Mouse (Mus musculus) forebrain, embryonic 10.5 days (tissue): ENCODE data around the gene Crtc3. TPM values are rescaled to one million over a fixed set of nuclear protein-coding genes. Genes with fewer than 3 reads are reported as not detected.

Experiments used
- DNase-seq: peaks from one replicate; pipeline ENCODE4 v3.0.0-alpha.2; 2017; ENCODE audit warnings: low spot score; ENCODE audit errors: extremely low spot score
- H3K27ac ChIP-seq: fragments of 300-500 bp; sonication (generic); 2 replicates; pipeline ENCODE4 v1.5.1; 2016; ENCODE audit warnings: mild to moderate bottlenecking
- H3K27me3 ChIP-seq: fragments of 300-500 bp; sonication (generic); 2 replicates; pipeline ENCODE4 v1.6.1; 2016; ENCODE audit warnings: mild to moderate bottlenecking; ENCODE audit not compliant: poor library complexity, severe bottlenecking
- H3K36me3 ChIP-seq: fragments of 300-500 bp; sonication (generic); replicated peaks from 2 replicates; pipeline ENCODE4 v1.6.1; 2016; ENCODE audit warnings: mild to moderate bottlenecking, moderate library complexity
- H3K4me1 ChIP-seq: fragments of 300-500 bp; sonication (generic); 2 replicates; pipeline ENCODE4 v1.6.1; 2016
- H3K4me3 ChIP-seq: fragments of 300-500 bp; sonication (generic); 2 replicates; pipeline ENCODE4 v1.5.1; 2016; ENCODE audit warnings: mild to moderate bottlenecking, moderate library complexity
- H3K9me3 ChIP-seq: fragments of 300-500 bp; sonication (generic); 2 replicates; pipeline ENCODE4 v1.6.1; 2016; ENCODE audit warnings: mild to moderate bottlenecking, moderate library complexity
- WGBS: fragments of 180-500 bp; shearing (Covaris S2); methylation state at CpG from one replicate; pipeline ENCODE4 v1.1.7; 2016; 5-methylcytosine and 5-hydroxymethylcytosine counted together
- polyA plus RNA-seq: library from polyadenylated mRNA; unstranded; fragments of >200 nt; fragmentation: Nextera tagmentation; extraction: Ambion mirVana; gene quantifications from 2 replicates; pipeline ENCODE4 v1.2.1, GENCODE M21; 2016

Crtc3 gene
- polyA plus RNA-seq, 1 experiment from 2014 or later, result 9.3 TPM

GRCm38 (mm10) chr7:80702510-80702909 lies 13.8 kb upstream of the Crtc3 start:
- H3K27me3 ChIP-seq, result no peaks in the 10 kb centered on the region
- DNase-seq, result no peak
- whole genome bisulfite sequencing, result 71% methylated on average over 6 of the region's 6 CpGs
- H3K9me3 ChIP-seq, result no peaks in the 10 kb centered on the region
- no peaks in the 10 kb centered on the region for H3K36me3 ChIP-seq
- H3K27ac ChIP-seq, result no peak overlapping the region
- H3K4me3 ChIP-seq, result no peak overlapping the region
- no peaks in the 10 kb centered on the region for H3K4me1 ChIP-seq

DNA sequence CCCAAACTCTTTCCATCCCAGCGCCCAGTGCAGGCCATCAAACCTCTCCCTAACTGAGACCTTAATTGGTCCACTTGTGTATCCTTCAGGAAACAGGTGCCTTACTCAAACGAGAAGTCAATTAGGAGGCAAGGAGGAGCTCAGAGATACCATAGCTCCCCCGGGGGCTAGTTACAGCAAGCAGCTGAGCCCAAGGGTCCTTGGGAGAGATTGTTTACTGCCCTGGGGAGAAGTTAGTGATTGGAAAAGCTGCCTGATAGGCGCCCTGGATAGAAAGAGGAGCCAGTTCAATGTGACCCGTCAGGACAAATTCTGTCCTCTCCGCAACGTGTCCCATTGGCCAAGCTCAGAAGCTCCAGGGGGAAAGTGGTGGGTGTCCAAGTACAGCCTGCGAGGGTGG lies 11.0 kb upstream of the Crtc3 start:
- H3K27me3 ChIP-seq, result no peaks in the 10 kb centered on the region
- H3K4me3 ChIP-seq, result no peak overlapping the region
- no peaks in the 10 kb centered on the region for H3K36me3 ChIP-seq
- H3K9me3 ChIP-seq, result no peaks in the 10 kb centered on the region
- DNase-seq, result no peak
- 70% methylated on average over 8 of the region's 8 CpGs for WGBS
- H3K4me1 ChIP-seq, result no peaks in the 10 kb centered on the region
- H3K27ac ChIP-seq, result no peak overlapping the region

DNA sequence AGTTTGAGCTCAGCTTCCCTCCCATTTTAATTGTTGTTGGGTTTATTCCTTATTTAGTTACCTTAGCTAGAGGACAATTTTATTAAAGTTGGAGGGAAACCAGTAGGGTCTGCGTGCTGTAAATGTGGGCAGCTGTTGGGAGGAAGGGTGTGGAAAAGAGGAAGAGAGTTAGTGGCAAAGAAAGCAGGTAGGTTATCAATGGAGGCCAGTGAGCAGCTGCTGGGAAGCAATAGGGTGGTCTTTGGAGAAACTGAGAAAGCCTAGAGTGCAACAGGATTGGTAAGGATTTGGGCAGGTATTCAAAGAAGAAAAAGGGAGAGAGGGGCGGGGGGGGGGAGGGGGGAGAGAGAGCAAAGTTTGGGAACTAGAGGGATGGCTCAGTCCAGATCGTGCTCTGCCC lies 10.3 kb upstream of the Crtc3 start:
- no peaks in the 10 kb centered on the region for H3K27me3 ChIP-seq
- H3K27ac ChIP-seq, result no peak overlapping the region
- H3K4me1 ChIP-seq, result no peaks in the 10 kb centered on the region
- no peak for DNase-seq
- no peaks in the 10 kb centered on the region for H3K36me3 ChIP-seq
- WGBS, result 90% methylated on average over 1 of the region's 3 CpGs
- H3K4me3 ChIP-seq, result no peak overlapping the region
- H3K9me3 ChIP-seq, result no peaks in the 10 kb centered on the region

DNA sequence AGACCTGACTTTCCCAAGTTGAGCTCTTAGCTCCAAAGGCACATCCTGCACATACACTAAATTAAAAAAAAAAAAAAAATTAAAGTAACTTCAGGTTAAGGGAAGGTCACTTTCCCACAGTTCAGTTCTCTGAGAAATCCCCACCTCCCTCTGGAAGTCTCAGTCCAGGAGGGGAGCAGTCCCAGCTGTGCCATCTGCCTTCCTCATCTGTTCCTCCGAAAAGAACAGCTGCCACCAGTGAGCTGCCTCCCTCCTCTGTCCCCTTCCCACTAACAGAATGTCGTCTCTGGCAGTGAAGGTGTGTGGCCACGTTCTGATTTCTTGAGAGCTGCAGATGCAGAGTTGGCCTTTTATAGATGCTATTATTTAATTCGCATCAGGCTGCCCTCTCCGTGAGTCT lies 9.2 kb upstream of the Crtc3 start:
- 89% methylated on average over 5 of the region's 5 CpGs for WGBS
- Histone ChIP-seq H3K9me3 (no peaks in the 10 kb centered on the region), H3K4me1 (no peaks in the 10 kb centered on the region), H3K27me3 (no peaks in the 10 kb centered on the region), H3K27ac (no peak overlapping the region), H3K36me3 (no peaks in the 10 kb centered on the region), H3K4me3 (no peak overlapping the region)
- DNase-seq, result no peak

DNA sequence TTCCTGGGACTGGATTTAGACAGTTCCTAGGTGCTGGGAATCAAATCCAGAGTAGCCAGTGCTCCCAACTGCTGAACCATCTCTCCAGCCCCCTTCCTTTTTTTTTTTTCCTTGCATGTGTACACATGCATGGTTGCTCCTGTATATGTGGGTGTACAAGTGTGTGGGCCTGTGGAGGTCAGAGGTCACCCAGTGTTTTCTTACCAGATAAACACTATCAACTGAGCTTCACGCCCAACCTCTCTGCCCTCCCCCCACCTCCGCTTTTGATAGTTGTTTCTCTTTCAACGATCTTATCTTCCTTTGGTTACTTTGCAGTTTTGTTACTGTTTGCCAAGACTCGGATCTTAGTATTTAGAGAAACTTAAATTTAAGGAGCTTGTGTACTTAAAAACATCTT lies 8.2 kb upstream of the Crtc3 start:
- WGBS, result 78% methylated on average over 4 of the region's 4 CpGs
- H3K36me3 ChIP-seq, result no peaks in the 10 kb centered on the region
- H3K9me3 ChIP-seq, result no peaks in the 10 kb centered on the region
- DNase-seq, result no peak
- no peaks in the 10 kb centered on the region for H3K4me1 ChIP-seq
- H3K27ac ChIP-seq, result no peak overlapping the region
- H3K4me3 ChIP-seq, result no peak overlapping the region
- no peaks in the 10 kb centered on the region for H3K27me3 ChIP-seq

DNA sequence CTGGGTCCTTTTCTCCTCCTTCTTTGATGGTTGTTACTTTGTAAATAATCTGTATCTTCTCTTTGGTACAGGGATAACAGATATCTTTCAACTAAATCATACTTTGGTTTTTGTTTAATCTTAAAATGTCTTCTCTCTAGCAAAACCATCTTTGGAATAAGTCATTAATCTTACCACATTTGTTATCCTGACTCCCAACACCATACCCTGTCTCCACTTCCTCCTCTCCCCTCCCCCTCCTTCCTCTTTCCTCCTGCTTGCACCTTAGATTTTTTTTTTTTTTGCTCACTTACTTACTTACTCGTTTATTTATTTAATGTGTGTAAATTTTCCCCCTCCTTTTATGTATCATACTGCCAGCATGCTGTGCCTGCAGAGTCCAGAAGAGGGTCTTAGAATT lies 7.7 kb upstream of the Crtc3 start:
- 79% methylated on average over 1 of the region's 1 CpGs for WGBS

DNA sequence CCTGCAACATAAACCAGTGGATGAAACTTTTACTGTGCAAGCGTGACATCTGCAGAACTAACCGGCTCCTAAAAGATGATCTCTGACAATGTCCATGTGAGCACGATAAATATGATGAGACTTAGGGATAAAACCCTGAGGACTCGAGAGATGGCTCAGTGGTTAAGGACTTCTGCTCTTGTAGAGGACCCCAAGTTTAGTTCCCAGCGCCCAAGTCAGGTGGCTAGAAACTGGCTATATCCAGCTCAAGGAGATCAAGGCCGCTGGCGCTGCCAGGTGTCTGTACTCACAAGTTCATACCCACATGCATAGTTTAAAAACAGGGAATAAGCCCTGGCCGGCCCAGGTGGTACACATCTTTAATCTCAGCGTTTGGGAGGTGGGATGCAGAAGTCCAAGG lies 3.8 kb upstream of the Crtc3 start:
- Histone ChIP-seq H3K4me3 (no peak overlapping the region), H3K4me1 (peaks cover 15% of the 10 kb centered on the region), H3K9me3 (no peaks in the 10 kb centered on the region), H3K27me3 (0 out of 2 replicates have a peak, but pooled peaks cover 4% of the 10 kb centered on the region), H3K36me3 (no peaks in the 10 kb centered on the region), H3K27ac (no peak overlapping the region)
- DNase-seq, result no peak
- WGBS, result 91% methylated on average over 9 of the region's 9 CpGs

More for the DNA sequence above, 7.7 kb upstream of the Crtc3 start:
- H3K4me3 ChIP-seq, result no peak overlapping the region
- DNase-seq, result no peak
- H3K27ac ChIP-seq, result no peak overlapping the region
- H3K36me3 ChIP-seq, result no peaks in the 10 kb centered on the region
- no peaks in the 10 kb centered on the region for H3K9me3 ChIP-seq
- no peaks in the 10 kb centered on the region for H3K27me3 ChIP-seq
- no peaks in the 10 kb centered on the region for H3K4me1 ChIP-seq

DNA sequence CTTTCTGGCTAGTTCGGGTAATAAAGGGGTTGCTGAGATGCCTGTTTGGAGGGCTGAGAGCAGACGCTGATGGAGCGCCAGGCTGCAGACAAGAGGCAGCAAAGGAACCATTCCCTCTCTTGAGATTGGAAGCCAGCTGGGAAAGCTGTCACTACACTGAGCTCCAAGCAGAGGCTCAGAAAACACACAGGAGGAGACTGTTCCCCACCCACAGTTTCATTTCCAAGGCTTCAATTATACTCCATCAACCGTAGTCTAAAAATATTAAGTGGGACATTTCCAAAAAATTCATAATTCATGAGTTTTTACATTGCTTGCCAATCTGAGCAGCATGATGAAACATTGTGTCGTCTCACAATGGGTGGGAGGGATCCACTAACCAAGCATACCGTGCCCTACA lies 2.5 kb upstream of the Crtc3 start:
- Histone ChIP-seq H3K4me1 (peaks cover 20% of the 10 kb centered on the region), H3K27me3 (0 out of 2 replicates have a peak, but pooled peaks cover 4% of the 10 kb centered on the region), H3K4me3 (no peak overlapping the region), H3K27ac (no peak overlapping the region), H3K9me3 (no peaks in the 10 kb centered on the region), H3K36me3 (no peaks in the 10 kb centered on the region)
- WGBS, result 78% methylated on average over 6 of the region's 6 CpGs
- no peak for DNase-seq

DNA sequence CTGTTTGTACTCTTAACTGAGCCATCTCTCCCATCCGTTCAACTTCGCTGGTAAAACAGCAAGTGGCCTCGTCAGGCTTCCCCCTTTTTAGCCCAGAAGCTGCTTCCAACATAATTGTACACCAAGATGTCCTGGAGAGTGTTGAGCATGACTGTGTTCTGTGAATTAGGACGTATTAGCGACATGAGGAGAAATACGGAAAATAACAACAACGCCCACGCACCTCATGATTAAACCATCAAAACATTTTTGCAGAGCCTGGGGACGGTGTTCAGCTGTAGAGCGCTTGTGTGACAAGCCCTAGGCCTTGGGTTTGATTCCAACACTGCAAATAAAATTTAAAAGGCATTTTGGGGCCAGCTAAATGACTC lies 529 bp upstream of the Crtc3 start:
- 27% methylated on average over 10 of the region's 10 CpGs for WGBS
- peak overlapping the region; percentile 94 for H3K27ac ChIP-seq
- 0 out of 2 replicates have a peak, but pooled peaks cover 4% of the 10 kb centered on the region for H3K27me3 ChIP-seq
- H3K4me3 ChIP-seq, result peak overlapping the region; percentile 83
- no peaks in the 10 kb centered on the region for H3K9me3 ChIP-seq
- H3K4me1 ChIP-seq, result peaks cover 20% of the 10 kb centered on the region
- no peak for DNase-seq
- H3K36me3 ChIP-seq, result no peaks in the 10 kb centered on the region

- peak; percentile 64 for DNase-seq
- H3K4me1 ChIP-seq, result peaks cover 21% of the 10 kb centered on the region
- WGBS, result 2% methylated on average over 69 of the region's 69 CpGs
These were observed 739 bp downstream of the Crtc3 start for GRCm38 (mm10) chr7:80687721-80688555.

GRCm38 (mm10) chr7:80685639-80686038 lies 3.0 kb downstream of the Crtc3 start:
- WGBS, result 88% methylated on average over 5 of the region's 5 CpGs

More at GRCm38 (mm10) chr7:80687721-80688555, 739 bp downstream of the Crtc3 start:
- H3K27me3 ChIP-seq, result 0 out of 2 replicates have a peak, but pooled peaks cover 4% of the 10 kb centered on the region
- no peaks in the 10 kb centered on the region for H3K9me3 ChIP-seq
- H3K27ac ChIP-seq, result peak overlapping the region; percentile 94
- H3K4me3 ChIP-seq, result peak overlapping the region; percentile 83
- H3K36me3 ChIP-seq, result no peaks in the 10 kb centered on the region

GRCm38 (mm10) chr7:80682630-80683029 lies 6.0 kb downstream of the Crtc3 start:
- no peak for DNase-seq
- Histone ChIP-seq H3K36me3 (no peaks in the 10 kb centered on the region), H3K4me1 (peaks cover 30% of the 10 kb centered on the region), H3K9me3 (no peaks in the 10 kb centered on the region), H3K27me3 (no peaks in the 10 kb centered on the region), H3K27ac (peak overlapping the region; percentile 4; the same call in 1 of the 2 replicates), H3K4me3 (no peak overlapping the region)
- WGBS, result 64% methylated on average over 1 of the region's 1 CpGs

More at GRCm38 (mm10) chr7:80685639-80686038, 3.0 kb downstream of the Crtc3 start:
- peaks cover 32% of the 10 kb centered on the region for H3K4me1 ChIP-seq
- H3K4me3 ChIP-seq, result no peak overlapping the region
- DNase-seq, result no peak
- no peaks in the 10 kb centered on the region for H3K36me3 ChIP-seq
- H3K27ac ChIP-seq, result no peak overlapping the region
- 0 out of 2 replicates have a peak, but pooled peaks cover 4% of the 10 kb centered on the region for H3K27me3 ChIP-seq
- H3K9me3 ChIP-seq, result no peaks in the 10 kb centered on the region

DNA sequence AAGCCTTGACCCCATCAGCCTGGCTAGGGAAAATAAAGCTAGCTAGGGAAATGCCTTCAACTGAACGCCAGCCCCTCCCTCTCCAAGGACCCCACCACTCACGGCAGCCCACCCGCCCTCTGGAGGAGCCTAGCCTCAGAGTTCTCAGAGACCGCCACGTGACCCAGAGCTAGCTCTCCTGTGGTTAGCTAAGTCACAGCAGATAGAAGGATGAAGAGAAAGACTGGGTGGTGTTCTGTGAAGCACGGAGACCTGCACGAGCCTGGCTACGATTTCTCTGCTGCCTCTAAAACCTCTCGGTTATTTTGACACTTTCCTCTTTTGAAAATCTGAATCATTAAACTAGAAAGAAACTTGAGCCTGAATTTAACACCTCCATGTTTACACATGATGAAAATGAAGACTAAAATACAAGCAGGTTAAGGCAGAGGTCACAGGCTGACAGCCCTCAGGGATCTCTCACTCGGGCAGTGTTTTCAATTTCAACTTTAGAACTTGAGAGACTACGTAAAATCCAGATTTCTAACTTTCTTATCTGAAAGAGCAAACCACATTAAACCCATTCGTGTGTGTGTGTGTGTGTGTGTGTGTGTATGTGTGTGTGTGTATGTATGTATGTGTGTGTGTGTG lies 8.3 kb downstream of the Crtc3 start:
- Histone ChIP-seq H3K4me1 (peaks cover 26% of the 10 kb centered on the region), H3K27ac (0 out of 2 replicates have a peak overlapping the region, but pooled peaks have one; percentile 35), H3K36me3 (no peaks in the 10 kb centered on the region; the same call in 1 of the 2 replicates), H3K4me3 (peak overlapping the region; percentile 10; the same call in 1 of the 2 replicates), H3K27me3 (no peaks in the 10 kb centered on the region), H3K9me3 (no peaks in the 10 kb centered on the region)
- DNase-seq, result peak; percentile 46
- WGBS, result 27% methylated on average over 12 of the region's 12 CpGs
